Mouse (Mus musculus): ENCODE data around the gene Ttc28. TPM values are rescaled to one million over a fixed set of nuclear protein-coding genes. Genes with fewer than 3 reads are reported as not detected.

Gene Ttc28
- polyA plus RNA-seq, 2 experiments = 0.48 to 0.81 TPM

- H3K9me3 ChIP-seq (ENCODE audit: control insufficient read depth, low read length) = no peaks in the 10 kb centered on the region
- no peaks in the 10 kb centered on the region for H3K27me3 ChIP-seq (ENCODE audit: control insufficient read depth, insufficient read depth, low read length)
- ATAC-seq (ENCODE audit: insufficient read depth) (no peak), DNase-seq (ENCODE audit: low read depth in 3 of 3, low spot score in 3 of 3) (no peak)
- no peak overlapping the region for H3K9ac ChIP-seq (replicated peaks)
- TF ChIP-seq CTCF (IDR thresholded peaks at IDR 0.05; ENCODE audit: low read depth) = no peak
- no peak for TF ChIP-seq EP300 (IDR thresholded peaks at IDR 0.05; ENCODE audit: low read depth)
- no peaks in the 10 kb centered on the region for H3K36me3 ChIP-seq (replicated peaks; ENCODE audit: control insufficient read depth, insufficient read depth, low read depth)
- no peaks in the 10 kb centered on the region for H3K4me1 ChIP-seq (replicated peaks; ENCODE audit: control insufficient read depth in 2 of 2, insufficient read depth in 2 of 2, low read length in 1 of 2)
- H3K4me2 ChIP-seq (ENCODE audit: low read depth) = no peak overlapping the region
- WGBS (ENCODE audit: insufficient replicate concordance) = 47% methylated on average over 1 of the region's 1 CpGs
- no peak overlapping the region for H3K27ac ChIP-seq
- H3K4me3 ChIP-seq (ENCODE audit: insufficient read depth in 1 of 2, low read depth in 2 of 2, low read length in 2 of 2) = no peak overlapping the region
Observed at GRCm38 (mm10) chr5:111318946-111319345, 439.3 kb downstream of the Ttc28 start.

- no peak for TF ChIP-seq EP300 (IDR thresholded peaks at IDR 0.05; ENCODE audit: low read depth)
- no peak for TF ChIP-seq CTCF (IDR thresholded peaks at IDR 0.05; ENCODE audit: low read depth)
- Histone ChIP-seq H3K4me3 (ENCODE audit: insufficient read depth in 1 of 2, low read depth in 2 of 2, low read length in 2 of 2) (no peak overlapping the region), H3K9me3 (ENCODE audit: control insufficient read depth, low read length) (no peaks in the 10 kb centered on the region), H3K27ac (no peak overlapping the region), H3K4me1 (replicated peaks; ENCODE audit: control insufficient read depth in 2 of 2, insufficient read depth in 2 of 2, low read length in 1 of 2) (peaks cover 0 to 5% of the 10 kb centered on the region in 2 experiments; a peak in 2 of 4 replicates), H3K9ac (replicated peaks) (no peak overlapping the region), H3K4me2 (ENCODE audit: low read depth) (no peak overlapping the region), H3K36me3 (replicated peaks; ENCODE audit: control insufficient read depth, insufficient read depth, low read depth) (no peaks in the 10 kb centered on the region), H3K27me3 (ENCODE audit: control insufficient read depth, insufficient read depth, low read length) (no peaks in the 10 kb centered on the region)
- no peak for DNase-seq (ENCODE audit: low read depth in 3 of 3, low spot score in 3 of 3)
- no peak for ATAC-seq (ENCODE audit: insufficient read depth)
- 3% methylated on average over 1 of the region's 1 CpGs for WGBS (ENCODE audit: insufficient replicate concordance)
Observed at GRCm38 (mm10) chr5:111325813-111326212, 446.2 kb downstream of the Ttc28 start.

- H3K4me2 ChIP-seq (ENCODE audit: low read depth) = no peak overlapping the region
- no peak overlapping the region for H3K27ac ChIP-seq
- H3K4me1 ChIP-seq (replicated peaks; ENCODE audit: control insufficient read depth in 2 of 2, insufficient read depth in 2 of 2, low read length in 1 of 2) = peaks cover 9 to 14% of the 10 kb centered on the region in 2 experiments
- no peak overlapping the region for H3K4me3 ChIP-seq (ENCODE audit: insufficient read depth in 1 of 2, low read depth in 2 of 2, low read length in 2 of 2)
- ATAC-seq (ENCODE audit: insufficient read depth) (no peak), DNase-seq (ENCODE audit: low read depth in 3 of 3, low spot score in 3 of 3) (no peak)
- WGBS (ENCODE audit: insufficient replicate concordance) = 52% methylated on average over 7 of the region's 7 CpGs
- no peaks in the 10 kb centered on the region for H3K36me3 ChIP-seq (replicated peaks; ENCODE audit: control insufficient read depth, insufficient read depth, low read depth)
- TF ChIP-seq EP300 (IDR thresholded peaks at IDR 0.05; ENCODE audit: low read depth) = no peak
- TF ChIP-seq CTCF (IDR thresholded peaks at IDR 0.05; ENCODE audit: low read depth) = no peak
- H3K9ac ChIP-seq (replicated peaks) = no peak overlapping the region
- no peaks in the 10 kb centered on the region for H3K27me3 ChIP-seq (ENCODE audit: control insufficient read depth, insufficient read depth, low read length)
- no peaks in the 10 kb centered on the region for H3K9me3 ChIP-seq (ENCODE audit: control insufficient read depth, low read length)
Observed at GRCm38 (mm10) chr5:111327420-111327819, 447.8 kb downstream of the Ttc28 start.

GRCm38 (mm10) chr5:111329782-111330416 is 450.3 kb downstream of the Ttc28 start:
- ATAC-seq (ENCODE audit: insufficient read depth) = peak; percentile 34
- TF ChIP-seq EP300 (IDR thresholded peaks at IDR 0.05; ENCODE audit: low read depth) (no peak), CTCF (IDR thresholded peaks at IDR 0.05; ENCODE audit: low read depth) (no peak)
- WGBS (ENCODE audit: insufficient replicate concordance) = 12% methylated on average over 10 of the region's 10 CpGs

GRCm38 (mm10) chr5:111330417-111331098 is 451.0 kb downstream of the Ttc28 start, which contains the start of gene Pitpnb:
Gene Pitpnb (plus strand): TSS chr5:111330763.
- peaks cover 9 to 23% of the 10 kb centered on the region in 2 experiments for H3K4me1 ChIP-seq (replicated peaks; ENCODE audit: control insufficient read depth in 2 of 2, insufficient read depth in 2 of 2, low read length in 1 of 2)
- peak; percentile 97 for ATAC-seq (ENCODE audit: insufficient read depth)
- peaks cover 4% of the 10 kb centered on the region; the same call in 1 of the 2 replicates for H3K36me3 ChIP-seq (replicated peaks; ENCODE audit: control insufficient read depth, insufficient read depth, low read depth)
- H3K27ac ChIP-seq = peak within 1 kb of the TSS; percentile 69
- WGBS (ENCODE audit: insufficient replicate concordance) = under 1% methylated on average over 67 of the region's 78 CpGs
- H3K9ac ChIP-seq (replicated peaks) = peak within 1 kb of the TSS; percentile 98
- H3K4me2 ChIP-seq (ENCODE audit: low read depth) = peak within 1 kb of the TSS; percentile 94
- TF ChIP-seq EP300 (IDR thresholded peaks at IDR 0.05; ENCODE audit: low read depth) (no peak), CTCF (IDR thresholded peaks at IDR 0.05; ENCODE audit: low read depth) (peak; percentile 39)
- H3K27me3 ChIP-seq (ENCODE audit: control insufficient read depth, insufficient read depth, low read length) = no peaks in the 10 kb centered on the region
- H3K4me3 ChIP-seq (ENCODE audit: insufficient read depth in 1 of 2, low read depth in 2 of 2, low read length in 2 of 2) = peak within 1 kb of the TSS; percentile 93 to 94
- DNase-seq (ENCODE audit: low read depth in 3 of 3, low spot score in 3 of 3) = peak; percentile 87 to 93 (median 93)
- H3K9me3 ChIP-seq (ENCODE audit: control insufficient read depth, low read length) = no peaks in the 10 kb centered on the region

More at GRCm38 (mm10) chr5:111329782-111330416, 450.3 kb downstream of the Ttc28 start:
- peak overlapping the region; percentile 79 to 94 for H3K4me3 ChIP-seq (ENCODE audit: insufficient read depth in 1 of 2, low read depth in 2 of 2, low read length in 2 of 2)
- no peaks in the 10 kb centered on the region for H3K9me3 ChIP-seq (ENCODE audit: control insufficient read depth, low read length)
- H3K27me3 ChIP-seq (ENCODE audit: control insufficient read depth, insufficient read depth, low read length) = no peaks in the 10 kb centered on the region
- H3K4me2 ChIP-seq (ENCODE audit: low read depth) = peak overlapping the region; percentile 94
- H3K9ac ChIP-seq (replicated peaks) = peak overlapping the region; percentile 87
- DNase-seq (ENCODE audit: low read depth in 3 of 3, low spot score in 3 of 3) = peak in 1 of 3 experiments; percentile 11
- H3K4me1 ChIP-seq (replicated peaks; ENCODE audit: control insufficient read depth in 2 of 2, insufficient read depth in 2 of 2, low read length in 1 of 2) = peaks cover 9 to 21% of the 10 kb centered on the region in 2 experiments
- H3K27ac ChIP-seq = peak overlapping the region; percentile 69
- peaks cover 4% of the 10 kb centered on the region; the same call in 1 of the 2 replicates for H3K36me3 ChIP-seq (replicated peaks; ENCODE audit: control insufficient read depth, insufficient read depth, low read depth)
